Mouse (Mus musculus) stomach, embryonic 15.5 days (tissue): ENCODE data around the gene Arhgap23. TPM values are rescaled to one million over a fixed set of nuclear protein-coding genes. Genes with fewer than 3 reads are reported as not detected.

Experiments
- ATAC-seq: fragments of 200-750 bp; cut with Nextera tagmentation; 2 replicates; pipeline ENCODE4 v1.8.0; 2017; ENCODE audit warnings: low read depth, moderate number of reproducible peaks, moderate TSS enrichment; ENCODE audit not compliant: insufficient read depth, low FRiP score
- H3K27ac ChIP-seq: fragments of 300-500 bp; sonication (generic); 2 replicates; pipeline ENCODE4 v1.5.1; 2015; ENCODE audit warnings: mild to moderate bottlenecking, inconsistent platforms
- H3K27me3 ChIP-seq: fragments of 300-500 bp; sonication (generic); replicated peaks from 2 replicates; pipeline ENCODE4 v1.6.1; 2015; ENCODE audit warnings: inconsistent platforms
- H3K36me3 ChIP-seq: fragments of 300-500 bp; sonication (generic); 2 replicates; pipeline ENCODE4 v1.6.1; 2015; ENCODE audit warnings: inconsistent platforms
- H3K4me1 ChIP-seq: fragments of 300-500 bp; sonication (generic); 2 replicates; pipeline ENCODE4 v1.6.1; 2015; ENCODE audit warnings: inconsistent platforms
- H3K4me2 ChIP-seq: fragments of 300-500 bp; sonication (generic); 2 replicates; pipeline ENCODE4 v1.6.1; 2015; ENCODE audit warnings: mild to moderate bottlenecking, inconsistent platforms
- H3K4me3 ChIP-seq: fragments of 300-500 bp; sonication (generic); replicated peaks from 2 replicates; pipeline ENCODE4 v1.5.1; 2015; ENCODE audit warnings: inconsistent platforms
- H3K9ac ChIP-seq: fragments of 300-500 bp; sonication (generic); 2 replicates; pipeline ENCODE4 v1.6.1; 2015; ENCODE audit warnings: inconsistent platforms
- H3K9me3 ChIP-seq: fragments of 300-500 bp; sonication (generic); 2 replicates; pipeline ENCODE4 v1.6.1; 2016; ENCODE audit warnings: inconsistent platforms
- WGBS: fragments of 180-500 bp; shearing (Covaris S2); methylation state at CpG from one replicate; pipeline ENCODE4 v1.1.7; 2015; 5-methylcytosine and 5-hydroxymethylcytosine counted together
- polyA plus RNA-seq: library from polyadenylated mRNA; unstranded; fragments of >200 nt; fragmentation: Nextera tagmentation; extraction: Ambion mirVana; gene quantifications from 2 replicates; pipeline ENCODE4 v1.2.1, GENCODE M21; 2015

Arhgap23 gene
- polyA plus RNA-seq, 1 experiment from 2014 or later = 6.2 TPM

DNA sequence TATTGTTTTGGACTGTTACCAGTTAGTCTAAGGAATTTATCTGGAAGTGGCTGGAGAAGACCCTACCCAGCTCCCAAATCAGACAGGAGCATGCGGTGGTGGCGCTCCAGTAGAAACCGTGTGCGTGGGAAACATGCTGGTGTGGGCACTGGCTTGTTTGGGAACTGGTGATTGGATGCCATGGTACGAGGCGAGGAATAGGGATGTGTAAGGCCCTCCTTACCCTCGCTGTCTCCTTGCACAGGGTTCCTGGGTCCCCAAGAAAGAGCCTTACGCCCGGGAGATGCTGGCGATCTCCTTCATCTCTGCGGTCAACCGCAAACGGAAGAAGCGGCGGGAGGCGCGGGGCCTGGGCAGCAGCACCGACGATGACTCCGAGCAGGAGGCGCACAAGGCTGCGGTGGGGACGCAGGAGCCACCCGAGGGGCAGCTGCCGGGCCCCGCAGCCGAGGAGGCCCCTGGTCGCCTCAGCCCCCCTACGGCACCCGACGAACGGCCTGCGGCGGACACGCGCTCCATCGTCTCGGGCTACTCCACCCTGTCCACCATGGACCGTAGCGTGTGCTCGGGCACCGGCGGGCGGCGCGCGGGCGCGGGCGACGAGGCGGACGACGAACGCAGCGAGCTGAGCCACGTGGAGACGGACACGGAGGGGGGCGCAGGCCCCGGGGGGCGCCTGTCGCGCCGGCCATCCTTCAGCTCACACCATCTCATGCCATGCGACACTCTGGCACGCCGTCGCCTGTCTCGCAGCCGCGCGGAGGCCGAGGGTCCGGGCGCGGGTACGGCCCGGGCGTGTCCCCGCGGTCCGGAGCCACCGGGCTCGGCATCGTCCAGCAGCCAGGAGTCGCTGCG lies 84.8 kb downstream of the Arhgap23 start, which contains the start of gene 4933428G20Rik:
4933428G20Rik (minus strand) TSS at position 476 of the 855 bp plus-strand sequence.
- no peaks in the 10 kb centered on the region for H3K9me3 ChIP-seq
- peak within 1 kb of the TSS; percentile 39 for H3K4me2 ChIP-seq
- no peak within 1 kb of the TSS for H3K27ac ChIP-seq
- peaks cover 26% of the 10 kb centered on the region for H3K27me3 ChIP-seq
- H3K36me3 ChIP-seq = peaks cover 6% of the 10 kb centered on the region; the same call in 1 of the 2 replicates
- WGBS = 40% methylated on average over 87 of the region's 88 CpGs
- peak within 1 kb of the TSS; percentile 16 for H3K4me3 ChIP-seq
- H3K4me1 ChIP-seq = 0 out of 2 replicates have a peak, but pooled peaks cover 11% of the 10 kb centered on the region
- ATAC-seq = no peak
- no peak within 1 kb of the TSS for H3K9ac ChIP-seq

DNA sequence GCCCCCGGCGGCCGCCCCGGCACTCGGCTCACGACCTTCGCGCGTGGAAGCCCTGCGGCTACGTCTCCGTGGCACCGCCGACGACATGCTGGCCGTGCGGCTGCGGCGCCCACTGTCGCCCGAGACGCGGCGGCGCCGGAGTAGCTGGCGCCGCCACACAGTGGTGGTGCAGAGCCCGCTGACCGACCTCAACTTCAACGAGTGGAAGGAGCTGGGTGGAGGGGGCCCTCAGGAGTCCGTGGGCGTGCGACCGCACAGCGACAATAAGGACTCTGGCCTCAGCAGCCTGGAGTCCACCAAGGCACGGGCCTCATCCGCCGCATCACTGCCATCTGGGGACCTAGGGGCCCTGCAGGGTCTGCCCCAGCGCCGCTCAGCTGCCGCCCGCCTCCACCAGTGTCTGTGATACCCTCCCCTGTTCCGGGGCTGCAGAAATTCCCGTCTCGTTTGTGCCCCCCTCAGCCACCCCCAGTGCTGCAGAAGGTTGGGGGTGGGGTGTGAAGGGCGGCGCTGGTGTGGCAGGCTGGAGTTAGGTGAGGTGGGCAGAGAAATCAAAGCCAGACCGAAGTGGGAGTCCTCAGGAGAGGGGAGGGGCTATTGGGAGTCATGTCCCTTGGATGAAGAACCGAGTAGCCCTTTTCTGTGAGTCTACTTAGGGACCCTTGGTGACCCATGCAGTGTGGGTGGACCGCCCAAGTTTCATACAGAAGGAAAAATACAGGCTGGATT lies 85.6 kb downstream of the Arhgap23 start:
- Histone ChIP-seq H3K27ac (no peak overlapping the region), H3K36me3 (peaks cover 6% of the 10 kb centered on the region; the same call in 1 of the 2 replicates), H3K4me1 (0 out of 2 replicates have a peak, but pooled peaks cover 11% of the 10 kb centered on the region), H3K9me3 (no peaks in the 10 kb centered on the region), H3K27me3 (peaks cover 26% of the 10 kb centered on the region), H3K4me2 (peak overlapping the region; percentile 39), H3K9ac (no peak overlapping the region), H3K4me3 (peak overlapping the region; percentile 16)
- ATAC-seq = no peak
- WGBS = 57% methylated on average over 49 of the region's 51 CpGs

DNA sequence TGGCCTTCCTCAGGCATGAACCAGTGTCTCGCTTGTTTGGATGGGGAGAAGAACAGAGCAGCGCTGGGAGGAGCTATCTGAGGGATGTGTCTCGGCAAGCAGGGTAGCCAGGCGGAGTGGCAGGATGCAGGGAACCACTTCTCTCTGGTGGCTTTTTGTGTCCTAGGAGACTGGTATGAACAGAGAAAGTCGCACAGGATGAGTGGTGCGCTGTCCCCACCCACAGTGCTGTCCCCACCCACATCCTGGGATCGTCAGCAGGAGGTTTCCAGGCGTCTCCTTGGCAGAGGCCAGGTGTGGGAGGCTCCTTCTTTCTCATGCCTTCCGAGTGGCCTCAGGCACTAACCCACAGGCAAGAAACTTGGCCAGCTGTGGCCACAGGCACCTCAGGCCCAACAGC lies 87.0 kb downstream of the Arhgap23 start:
- no peaks in the 10 kb centered on the region for H3K9me3 ChIP-seq
- peaks cover 6% of the 10 kb centered on the region; the same call in 1 of the 2 replicates for H3K36me3 ChIP-seq
- no peak overlapping the region for H3K4me2 ChIP-seq
- ATAC-seq = peak; percentile 55; the same call in 1 of the 2 replicates
- peaks cover 26% of the 10 kb centered on the region for H3K27me3 ChIP-seq
- no peak overlapping the region for H3K27ac ChIP-seq
- H3K4me3 ChIP-seq = no peak overlapping the region
- 0 out of 2 replicates have a peak, but pooled peaks cover 11% of the 10 kb centered on the region for H3K4me1 ChIP-seq
- 47% methylated on average over 9 of the region's 9 CpGs for WGBS
- H3K9ac ChIP-seq = no peak overlapping the region

DNA sequence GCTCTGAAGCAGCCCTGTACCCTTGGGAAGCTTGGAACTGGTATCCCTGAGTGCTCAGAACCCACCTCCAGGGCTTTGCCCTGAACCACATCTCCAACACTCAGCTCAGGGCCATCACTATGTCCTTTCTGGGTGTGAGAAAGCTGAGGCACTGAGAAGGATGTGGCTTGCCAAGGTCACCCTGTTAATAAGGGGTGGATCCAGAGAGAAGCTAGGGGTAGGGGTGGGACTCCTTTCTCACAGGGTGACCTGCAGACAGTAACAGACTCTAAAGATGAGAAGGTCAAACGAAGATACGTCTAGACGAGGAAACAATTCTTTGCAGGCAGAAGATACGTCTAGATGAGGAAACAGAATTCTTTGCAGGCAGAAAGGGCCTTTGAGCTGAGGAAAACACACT lies 87.5 kb downstream of the Arhgap23 start:
- ATAC-seq = no peak
- H3K4me1 ChIP-seq = 0 out of 2 replicates have a peak, but pooled peaks cover 11% of the 10 kb centered on the region
- H3K4me2 ChIP-seq = no peak overlapping the region
- WGBS = 75% methylated on average over 4 of the region's 4 CpGs
- no peak overlapping the region for H3K4me3 ChIP-seq
- H3K27me3 ChIP-seq = peaks cover 26% of the 10 kb centered on the region
- H3K9me3 ChIP-seq = no peaks in the 10 kb centered on the region
- no peak overlapping the region for H3K27ac ChIP-seq
- H3K36me3 ChIP-seq = peaks cover 6% of the 10 kb centered on the region; the same call in 1 of the 2 replicates
- no peak overlapping the region for H3K9ac ChIP-seq

DNA sequence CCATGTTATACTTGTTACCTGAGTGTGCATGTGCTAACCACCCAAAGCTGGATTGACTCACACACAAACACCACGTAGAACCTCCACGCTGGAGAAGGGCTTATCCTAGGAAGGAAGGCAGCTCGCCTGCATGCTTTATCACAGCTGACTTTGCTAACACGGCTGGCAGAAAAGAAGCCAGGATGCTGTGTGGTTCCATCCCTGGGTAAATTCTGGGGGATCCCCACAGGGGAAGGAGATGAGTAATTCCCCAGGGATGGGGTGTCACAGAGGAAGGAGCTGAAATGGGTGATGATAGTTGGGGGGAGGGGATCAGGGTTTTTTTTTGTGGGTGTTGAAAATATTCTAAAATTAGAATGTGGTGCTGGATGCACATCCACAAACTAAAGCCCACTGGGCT lies 90.5 kb downstream of the Arhgap23 start:
- H3K4me2 ChIP-seq = no peak overlapping the region
- 0 out of 2 replicates have a peak, but pooled peaks cover 3% of the 10 kb centered on the region for H3K4me1 ChIP-seq
- ATAC-seq = no peak
- no peaks in the 10 kb centered on the region for H3K9me3 ChIP-seq
- WGBS = 68% methylated on average over 4 of the region's 4 CpGs
- H3K4me3 ChIP-seq = no peak overlapping the region
- peaks cover 2% of the 10 kb centered on the region; the same call in 1 of the 2 replicates for H3K27me3 ChIP-seq
- H3K27ac ChIP-seq = no peak overlapping the region
- no peak overlapping the region for H3K9ac ChIP-seq
- no peaks in the 10 kb centered on the region for H3K36me3 ChIP-seq

DNA sequence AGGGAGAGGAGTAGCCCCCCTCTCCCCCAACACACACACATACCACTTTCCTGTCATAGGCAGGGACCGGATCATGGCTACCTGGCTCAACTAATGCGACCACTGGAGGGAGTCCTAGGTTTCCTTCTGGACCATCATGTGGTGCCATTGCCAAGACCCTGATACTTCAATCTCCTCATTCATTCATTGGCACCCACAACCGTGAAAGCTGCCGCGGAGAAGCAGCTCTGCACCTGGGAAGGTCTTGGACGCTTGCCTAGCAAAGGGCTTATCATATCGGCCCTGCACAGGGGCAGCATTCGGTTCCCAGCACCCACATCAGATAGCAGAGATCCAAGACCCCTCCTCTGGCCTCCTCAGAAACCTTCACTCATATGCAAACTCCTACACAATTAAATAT lies 91.0 kb downstream of the Arhgap23 start:
- no peak for ATAC-seq
- Histone ChIP-seq H3K9ac (no peak overlapping the region), H3K9me3 (no peaks in the 10 kb centered on the region), H3K4me1 (no peaks in the 10 kb centered on the region), H3K36me3 (no peaks in the 10 kb centered on the region), H3K4me3 (no peak overlapping the region), H3K27me3 (0 out of 2 replicates have a peak, but pooled peaks cover 2% of the 10 kb centered on the region), H3K4me2 (no peak overlapping the region), H3K27ac (no peak overlapping the region)
- 48% methylated on average over 8 of the region's 8 CpGs for WGBS

DNA sequence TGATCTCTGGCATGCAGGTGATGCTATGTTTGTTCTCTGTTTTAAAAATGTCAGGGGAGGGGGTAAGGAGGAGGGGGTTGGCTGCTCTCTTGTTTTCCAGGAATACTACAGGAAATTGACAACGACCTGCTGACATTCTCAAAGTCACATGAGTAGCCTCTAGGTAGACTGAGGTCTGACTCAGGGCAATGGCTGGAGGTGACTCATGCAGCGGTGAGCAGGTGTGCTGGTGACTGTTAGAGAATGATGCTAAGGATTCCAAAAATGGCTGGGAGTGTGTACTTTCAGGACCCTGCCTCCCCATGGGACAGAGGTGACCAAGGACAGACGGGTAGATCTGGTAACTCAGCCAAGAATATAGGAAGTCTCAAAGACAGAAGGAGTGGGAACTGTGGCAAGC lies 92.9 kb downstream of the Arhgap23 start:
- Histone ChIP-seq H3K4me2 (no peak overlapping the region), H3K4me1 (no peaks in the 10 kb centered on the region), H3K9me3 (no peaks in the 10 kb centered on the region), H3K9ac (no peak overlapping the region), H3K27me3 (0 out of 2 replicates have a peak, but pooled peaks cover 2% of the 10 kb centered on the region), H3K4me3 (no peak overlapping the region), H3K27ac (no peak overlapping the region), H3K36me3 (no peaks in the 10 kb centered on the region)
- ATAC-seq = no peak
- 78% methylated on average over 3 of the region's 3 CpGs for WGBS

DNA sequence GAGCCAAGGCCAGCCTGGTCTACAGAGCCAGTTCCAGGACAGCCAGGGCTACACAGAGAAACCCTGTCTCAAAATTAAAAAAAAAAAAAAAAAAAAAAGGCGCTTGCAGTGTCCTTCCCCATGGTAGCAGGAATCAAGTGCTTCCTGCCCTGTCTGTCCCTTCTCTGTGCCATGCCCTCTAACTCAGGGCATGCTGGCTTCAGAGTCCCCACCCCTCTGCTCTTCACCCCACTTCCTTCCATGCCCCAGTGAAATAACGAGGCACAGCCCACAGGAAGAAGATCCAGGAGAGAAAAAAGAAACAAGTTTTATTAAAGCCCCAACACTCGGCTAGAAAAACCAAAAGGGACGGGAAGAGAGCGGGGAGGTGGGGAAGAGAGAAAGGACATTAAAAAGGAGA lies 93.7 kb downstream of the Arhgap23 start:
- WGBS = 42% methylated on average over 5 of the region's 5 CpGs
- H3K36me3 ChIP-seq = no peaks in the 10 kb centered on the region
- H3K4me1 ChIP-seq = no peaks in the 10 kb centered on the region
- no peak overlapping the region for H3K9ac ChIP-seq
- no peak overlapping the region for H3K4me2 ChIP-seq
- no peak for ATAC-seq
- H3K9me3 ChIP-seq = no peaks in the 10 kb centered on the region
- no peak overlapping the region for H3K4me3 ChIP-seq
- no peak overlapping the region for H3K27ac ChIP-seq
- 0 out of 2 replicates have a peak, but pooled peaks cover 2% of the 10 kb centered on the region for H3K27me3 ChIP-seq

DNA sequence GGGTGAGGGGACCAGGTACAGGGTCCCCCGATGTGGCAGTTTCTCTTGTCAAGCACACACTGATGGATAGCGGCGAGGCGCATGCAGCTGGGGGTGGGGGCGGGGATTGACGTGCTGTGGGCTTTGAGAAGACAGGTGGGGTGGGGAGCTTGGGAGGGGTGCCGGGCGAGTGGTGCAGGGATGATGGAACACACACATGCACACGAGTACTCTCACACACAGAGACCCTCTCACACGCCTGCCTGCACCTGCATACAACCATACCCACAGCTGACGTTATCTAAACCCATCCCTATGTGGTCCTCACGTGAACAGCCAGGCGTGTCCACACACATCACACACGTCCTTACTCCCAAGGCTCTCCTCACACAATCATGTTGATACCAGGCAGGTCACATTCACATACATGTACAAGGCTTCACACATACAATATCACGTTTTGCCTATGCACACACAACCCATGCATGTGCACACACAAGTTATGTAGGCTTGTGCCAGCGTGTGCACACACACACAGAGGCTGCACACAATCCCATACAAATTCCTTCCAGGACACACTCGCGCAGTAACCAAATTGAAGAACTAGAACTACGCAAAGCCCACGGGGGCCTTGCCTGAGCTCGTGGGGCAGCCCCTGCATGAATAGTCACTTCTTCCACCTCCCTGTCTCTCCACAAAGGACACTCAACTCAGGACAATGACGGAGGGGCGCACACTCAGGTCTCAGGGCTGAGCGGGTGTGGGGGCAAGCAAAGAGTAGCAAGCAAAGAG lies 94.6 kb downstream of the Arhgap23 start:
- no peak for ATAC-seq
- no peak overlapping the region for H3K9ac ChIP-seq
- H3K36me3 ChIP-seq = no peaks in the 10 kb centered on the region
- H3K4me1 ChIP-seq = no peaks in the 10 kb centered on the region
- 63% methylated on average over 24 of the region's 24 CpGs for WGBS
- no peak overlapping the region for H3K27ac ChIP-seq
- 0 out of 2 replicates have a peak, but pooled peaks cover 2% of the 10 kb centered on the region for H3K27me3 ChIP-seq
- no peak overlapping the region for H3K4me3 ChIP-seq
- H3K4me2 ChIP-seq = no peak overlapping the region
- H3K9me3 ChIP-seq = no peaks in the 10 kb centered on the region

DNA sequence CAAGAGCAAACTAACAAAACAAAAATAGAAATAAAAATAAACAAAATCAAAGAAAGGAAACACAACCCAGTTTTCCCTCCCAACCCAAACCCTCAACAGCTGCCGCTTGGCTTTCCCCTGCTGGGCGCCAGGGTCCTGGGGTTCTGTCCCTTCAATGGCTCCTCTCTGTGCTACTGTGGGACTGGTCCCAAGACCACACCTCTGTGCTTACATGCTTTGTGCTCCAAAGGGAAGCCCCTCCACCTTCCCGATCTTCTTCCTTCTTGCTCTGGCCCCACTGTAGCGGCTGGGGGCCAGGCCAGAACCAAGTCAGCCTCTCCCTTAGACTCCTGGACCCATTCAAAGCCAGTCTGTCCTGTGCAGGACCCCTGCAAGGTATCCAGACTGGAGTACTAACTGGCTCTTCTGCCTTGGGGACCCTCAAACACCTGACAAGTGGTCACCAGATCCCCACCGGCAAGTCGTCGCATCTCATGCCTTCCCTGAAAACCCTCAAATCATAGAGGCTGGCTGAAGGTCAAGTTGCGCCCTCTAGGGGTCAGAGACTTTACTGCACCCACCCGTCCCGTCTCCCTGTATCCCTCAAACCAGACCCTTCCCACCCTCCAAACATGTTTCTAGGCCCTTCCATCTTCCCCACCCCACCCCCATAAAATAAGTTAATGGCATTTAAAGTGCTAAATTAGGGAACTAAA lies 95.8 kb downstream of the Arhgap23 start:
- H3K27ac ChIP-seq = no peak overlapping the region
- no peak overlapping the region for H3K4me3 ChIP-seq
- no peaks in the 10 kb centered on the region for H3K9me3 ChIP-seq
- 36% methylated on average over 10 of the region's 10 CpGs for WGBS
- H3K36me3 ChIP-seq = no peaks in the 10 kb centered on the region
- no peaks in the 10 kb centered on the region for H3K4me1 ChIP-seq
- H3K27me3 ChIP-seq = 0 out of 2 replicates have a peak, but pooled peaks cover 2% of the 10 kb centered on the region
- no peak for ATAC-seq
- H3K9ac ChIP-seq = no peak overlapping the region
- H3K4me2 ChIP-seq = 0 out of 2 replicates have a peak overlapping the region, but pooled peaks have one; percentile 25
